Mouse (Mus musculus): ENCODE measurements around the gene Mecom. TPM values are rescaled to one million over a fixed set of nuclear protein-coding genes. Genes with fewer than 3 reads are reported as not detected.

Mecom gene
- polyA plus RNA-seq, 1 experiment: 0.47 TPM

GRCm38 (mm10) chr3:30012666-30013365, 535.0 kb downstream of the Mecom start:
- 1% methylated on average over 29 of the region's 29 CpGs for WGBS
- no peaks in the 10 kb centered on the region for H3K4me1 ChIP-seq (ENCODE audit: control insufficient read depth, insufficient read depth, insufficient read length)
- H3K27ac ChIP-seq (ENCODE audit: insufficient read depth, low read length): no peak overlapping the region
- H3K27me3 ChIP-seq (ENCODE audit: control insufficient read depth, insufficient read depth, low read length): peaks cover 2% of the 10 kb centered on the region
- no peak for TF ChIP-seq POLR2A (IDR thresholded peaks at IDR 0.05; ENCODE audit: low read depth, low read length)
- no peak for TF ChIP-seq CTCF (IDR thresholded peaks at IDR 0.05; ENCODE audit: extremely low read depth, insufficient read depth, insufficient read length, insufficient replicate concordance)
- H3K36me3 ChIP-seq (ENCODE audit: control insufficient read depth, insufficient read depth, low read length): no peaks in the 10 kb centered on the region
- H3K4me3 ChIP-seq (ENCODE audit: extremely low read depth, insufficient read depth, insufficient read length): peak overlapping the region; percentile 34
- DNase-seq (ENCODE audit: low read depth in 1 of 2, low spot score in 2 of 2): no peak

- H3K4me3 ChIP-seq (ENCODE audit: extremely low read depth, insufficient read depth, insufficient read length): peak overlapping the region; percentile 13; the same call in 1 of the 2 replicates
- H3K36me3 ChIP-seq (ENCODE audit: control insufficient read depth, insufficient read depth, low read length): no peaks in the 10 kb centered on the region
- H3K27me3 ChIP-seq (ENCODE audit: control insufficient read depth, insufficient read depth, low read length): peaks cover 2% of the 10 kb centered on the region
- no peak overlapping the region for H3K27ac ChIP-seq (ENCODE audit: insufficient read depth, low read length)
- H3K4me1 ChIP-seq (ENCODE audit: control insufficient read depth, insufficient read depth, insufficient read length): no peaks in the 10 kb centered on the region
- TF ChIP-seq POLR2A (IDR thresholded peaks at IDR 0.05; ENCODE audit: low read depth, low read length): no peak
- no peak for TF ChIP-seq CTCF (IDR thresholded peaks at IDR 0.05; ENCODE audit: extremely low read depth, insufficient read depth, insufficient read length, insufficient replicate concordance)
- 2% methylated on average over 27 of the region's 27 CpGs for WGBS
- DNase-seq (ENCODE audit: low read depth in 1 of 2, low spot score in 2 of 2): no peak
Observed at GRCm38 (mm10) chr3:30012150-30012549, 535.7 kb downstream of the Mecom start.

GRCm38 (mm10) chr3:30011712-30012111, 536.1 kb downstream of the Mecom start:
- WGBS: 12% methylated on average over 6 of the region's 6 CpGs
- no peaks in the 10 kb centered on the region for H3K4me1 ChIP-seq (ENCODE audit: control insufficient read depth, insufficient read depth, insufficient read length)
- no peak overlapping the region for H3K27ac ChIP-seq (ENCODE audit: insufficient read depth, low read length)
- no peak overlapping the region for H3K4me3 ChIP-seq (ENCODE audit: extremely low read depth, insufficient read depth, insufficient read length)
- peaks cover 2% of the 10 kb centered on the region for H3K27me3 ChIP-seq (ENCODE audit: control insufficient read depth, insufficient read depth, low read length)
- TF ChIP-seq CTCF (IDR thresholded peaks at IDR 0.05; ENCODE audit: extremely low read depth, insufficient read depth, insufficient read length, insufficient replicate concordance) (no peak), POLR2A (IDR thresholded peaks at IDR 0.05; ENCODE audit: low read depth, low read length) (no peak)
- DNase-seq (ENCODE audit: low read depth in 1 of 2, low spot score in 2 of 2): no peak
- H3K36me3 ChIP-seq (ENCODE audit: control insufficient read depth, insufficient read depth, low read length): no peaks in the 10 kb centered on the region

- Histone ChIP-seq H3K36me3 (ENCODE audit: control insufficient read depth, insufficient read depth, low read length) (no peaks in the 10 kb centered on the region), H3K4me1 (ENCODE audit: control insufficient read depth, insufficient read depth, insufficient read length) (no peaks in the 10 kb centered on the region), H3K27ac (ENCODE audit: insufficient read depth, low read length) (no peak overlapping the region), H3K4me3 (ENCODE audit: extremely low read depth, insufficient read depth, insufficient read length) (no peak overlapping the region), H3K27me3 (ENCODE audit: control insufficient read depth, insufficient read depth, low read length) (peaks cover 2% of the 10 kb centered on the region)
- 30% methylated on average over 6 of the region's 6 CpGs for WGBS
- TF ChIP-seq CTCF (IDR thresholded peaks at IDR 0.05; ENCODE audit: extremely low read depth, insufficient read depth, insufficient read length, insufficient replicate concordance) (no peak), POLR2A (IDR thresholded peaks at IDR 0.05; ENCODE audit: low read depth, low read length) (no peak)
- no peak for DNase-seq (ENCODE audit: low read depth in 1 of 2, low spot score in 2 of 2)
Observed at GRCm38 (mm10) chr3:30010889-30011288, 536.9 kb downstream of the Mecom start.

- no peak overlapping the region for H3K27ac ChIP-seq (ENCODE audit: insufficient read depth, low read length)
- TF ChIP-seq POLR2A (IDR thresholded peaks at IDR 0.05; ENCODE audit: low read depth, low read length) (no peak), CTCF (IDR thresholded peaks at IDR 0.05; ENCODE audit: extremely low read depth, insufficient read depth, insufficient read length, insufficient replicate concordance) (no peak)
- H3K4me3 ChIP-seq (ENCODE audit: extremely low read depth, insufficient read depth, insufficient read length): no peak overlapping the region
- H3K27me3 ChIP-seq (ENCODE audit: control insufficient read depth, insufficient read depth, low read length): peaks cover 2% of the 10 kb centered on the region
- no peaks in the 10 kb centered on the region for H3K36me3 ChIP-seq (ENCODE audit: control insufficient read depth, insufficient read depth, low read length)
- WGBS: 42% methylated on average over 5 of the region's 5 CpGs
- DNase-seq (ENCODE audit: low read depth in 1 of 2, low spot score in 2 of 2): no peak
- no peaks in the 10 kb centered on the region for H3K4me1 ChIP-seq (ENCODE audit: control insufficient read depth, insufficient read depth, insufficient read length)
Observed at GRCm38 (mm10) chr3:30009596-30009995, 538.2 kb downstream of the Mecom start.

GRCm38 (mm10) chr3:30004888-30005405, 542.9 kb downstream of the Mecom start:
- H3K4me3 ChIP-seq (ENCODE audit: extremely low read depth, insufficient read depth, insufficient read length): no peak overlapping the region
- DNase-seq (ENCODE audit: low read depth in 1 of 2, low spot score in 2 of 2): no peak
- WGBS: 46% methylated on average over 8 of the region's 8 CpGs
- no peak overlapping the region for H3K27ac ChIP-seq (ENCODE audit: insufficient read depth, low read length)
- H3K27me3 ChIP-seq (ENCODE audit: control insufficient read depth, insufficient read depth, low read length): no peaks in the 10 kb centered on the region
- H3K4me1 ChIP-seq (ENCODE audit: control insufficient read depth, insufficient read depth, insufficient read length): no peaks in the 10 kb centered on the region
- no peaks in the 10 kb centered on the region for H3K36me3 ChIP-seq (ENCODE audit: control insufficient read depth, insufficient read depth, low read length)
- TF ChIP-seq POLR2A (IDR thresholded peaks at IDR 0.05; ENCODE audit: low read depth, low read length) (no peak), CTCF (IDR thresholded peaks at IDR 0.05; ENCODE audit: extremely low read depth, insufficient read depth, insufficient read length, insufficient replicate concordance) (no peak)

GRCm38 (mm10) chr3:30000260-30000659, 547.5 kb downstream of the Mecom start:
- TF ChIP-seq CTCF (IDR thresholded peaks at IDR 0.05; ENCODE audit: extremely low read depth, insufficient read depth, insufficient read length, insufficient replicate concordance): no peak
- TF ChIP-seq POLR2A (IDR thresholded peaks at IDR 0.05; ENCODE audit: low read depth, low read length): no peak
- WGBS: 88% methylated on average over 7 of the region's 7 CpGs

More at GRCm38 (mm10) chr3:30000260-30000659, 547.5 kb downstream of the Mecom start:
- Histone ChIP-seq H3K27ac (ENCODE audit: insufficient read depth, low read length) (no peak overlapping the region), H3K4me1 (ENCODE audit: control insufficient read depth, insufficient read depth, insufficient read length) (no peaks in the 10 kb centered on the region), H3K4me3 (ENCODE audit: extremely low read depth, insufficient read depth, insufficient read length) (no peak overlapping the region), H3K27me3 (ENCODE audit: control insufficient read depth, insufficient read depth, low read length) (no peaks in the 10 kb centered on the region), H3K36me3 (ENCODE audit: control insufficient read depth, insufficient read depth, low read length) (no peaks in the 10 kb centered on the region)
- DNase-seq (ENCODE audit: low read depth in 1 of 2, low spot score in 2 of 2): no peak
